Mouse (Mus musculus) CH12.LX (cell line): ENCODE results near the gene Macrod1.

Experiments used
- CHD2 ChIP-seq: IDR thresholded peaks from 2 replicates; pipeline ENCODE4 v1.6.1; 2011; ENCODE audit warnings: low read length, improper control_type of control experiment
- CTCF ChIP-seq, 2 experiments: IDR thresholded peaks in 1 of 2; conservative IDR thresholded peaks in 1 of 2; 2 replicates each; pipeline ENCODE4 v1.5.1; 2011 to 2012; ENCODE audit warnings: low read depth in 2 of 2, low read length in 2 of 2, improper control_type of control experiment in 1 of 2, inconsistent platforms in 1 of 2, mild to moderate bottlenecking in 1 of 2, moderate library complexity in 1 of 2
- KAT2A ChIP-seq: IDR thresholded peaks from 2 replicates; pipeline ENCODE4 v1.6.1; 2012; ENCODE audit warnings: low read length, improper control_type of control experiment, inconsistent platforms; ENCODE audit not compliant: insufficient replicate concordance
- POLR2A ChIP-seq: IDR thresholded peaks from 2 replicates; pipeline ENCODE4 v1.6.1; 2011; ENCODE audit warnings: low read depth, mild to moderate bottlenecking, improper control_type of control experiment, low read length
- USF2 ChIP-seq: conservative IDR thresholded peaks from 2 replicates; pipeline ENCODE4 v1.6.1; 2011; ENCODE audit warnings: low read depth, low read length, improper control_type of control experiment

- TF ChIP-seq CTCF (conservative IDR thresholded peaks at IDR 0.05 in 1 of 2, IDR thresholded peaks at IDR 0.05 in 1 of 2; ENCODE audit: low read depth in 2 of 2, low read length in 2 of 2): no peak
- no peak for TF ChIP-seq KAT2A
- no peak for TF ChIP-seq POLR2A
- TF ChIP-seq CHD2: no peak
- TF ChIP-seq USF2: no peak
Measured at GRCm38 (mm10) chr19:7012426-7012825, 44.2 kb upstream of the Macrod1 start.
